Mouse (Mus musculus): ENCODE measurements around the gene Gm13199. TPM values are rescaled to one million over a fixed set of nuclear protein-coding genes. Genes with fewer than 3 reads are reported as not detected.

Gm13199 gene
- 2.2 and 2.5 TPM in 2 replicates for polyA plus RNA-seq (2016; fragmentation: Nextera tagmentation; extraction: Ambion mirVana)

DNA sequence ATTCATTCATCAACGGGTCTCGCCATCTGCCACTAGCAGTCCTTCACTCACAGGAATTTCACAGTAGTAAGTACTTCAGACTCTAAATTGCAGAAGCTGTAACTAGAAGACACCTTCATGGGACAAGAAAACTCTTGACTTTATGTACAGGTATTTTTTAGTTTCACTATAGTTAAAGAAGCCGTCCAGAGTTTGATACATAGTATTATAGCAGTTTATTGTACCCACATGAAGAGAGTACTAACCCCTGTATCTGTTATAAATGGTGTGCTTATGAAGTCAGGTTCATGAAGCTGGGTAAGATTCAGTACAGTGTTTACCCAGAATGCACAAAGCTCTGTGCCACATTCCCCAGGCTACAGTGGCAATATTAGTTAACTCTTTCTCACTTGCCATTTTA is at the start of gene Gm13199:
TSS of gene Gm13199 (minus strand) at position 101 of the 400 bp plus-strand sequence.
- Histone ChIP-seq H3K36me3 (replicated peaks) (peaks cover 97% of the 10 kb centered on the region), H3K4me1 (no peaks in the 10 kb centered on the region), H3K27me3 (replicated peaks; ENCODE audit: low read depth, poor library complexity, severe bottlenecking) (no peaks in the 10 kb centered on the region), H3K4me3 (no peak within 1 kb of the TSS), H3K9me3 (no peaks in the 10 kb centered on the region), H3K27ac (replicated peaks) (no peak within 1 kb of the TSS)
- DNase-seq (ENCODE audit: low spot score) = no peak
- whole genome bisulfite sequencing = 92% methylated on average over 3 of the region's 3 CpGs

- Histone ChIP-seq H3K27ac (replicated peaks) (no peak overlapping the region), H3K36me3 (replicated peaks) (peaks cover 37% of the 10 kb centered on the region), H3K9me3 (no peaks in the 10 kb centered on the region), H3K27me3 (replicated peaks; ENCODE audit: low read depth, poor library complexity, severe bottlenecking) (no peaks in the 10 kb centered on the region), H3K4me3 (no peak overlapping the region), H3K4me1 (no peaks in the 10 kb centered on the region)
- no peak for DNase-seq (ENCODE audit: low spot score)
- WGBS = 75% methylated on average over 16 of the region's 16 CpGs
Measured at GRCm38 (mm10) chr2:5911282-5911965, 48.7 kb upstream of the Gm13199 start.

DNA sequence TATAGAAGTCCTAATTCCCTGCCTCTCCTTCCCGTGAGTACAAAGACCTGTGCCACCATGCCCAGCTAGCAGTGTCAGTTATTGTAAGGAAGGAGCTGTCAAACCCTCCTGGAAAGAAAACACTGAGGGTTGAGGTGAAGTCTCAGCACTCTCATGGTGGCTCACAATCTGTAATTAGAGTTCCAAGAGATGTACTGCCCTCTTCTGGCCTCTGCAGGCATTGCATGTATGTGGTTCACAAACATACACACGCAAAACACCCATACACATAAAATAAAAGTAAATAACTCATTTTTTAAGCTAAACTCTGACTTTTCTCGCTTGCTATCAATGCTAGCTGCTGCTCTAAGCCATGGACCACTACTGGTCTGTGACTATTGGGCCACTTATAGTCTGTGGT is 43.9 kb upstream of the Gm13199 start:
- no peak overlapping the region for H3K27ac ChIP-seq (replicated peaks)
- peaks cover 42% of the 10 kb centered on the region for H3K36me3 ChIP-seq (replicated peaks)
- 49% methylated on average over 3 of the region's 3 CpGs for WGBS
- H3K4me1 ChIP-seq = no peaks in the 10 kb centered on the region
- no peak overlapping the region for H3K4me3 ChIP-seq
- no peaks in the 10 kb centered on the region for H3K27me3 ChIP-seq (replicated peaks; ENCODE audit: low read depth, poor library complexity, severe bottlenecking)
- no peaks in the 10 kb centered on the region for H3K9me3 ChIP-seq
- DNase-seq (ENCODE audit: low spot score) = peak; percentile 63

GRCm38 (mm10) chr2:5906092-5906491 is 43.4 kb upstream of the Gm13199 start:
- WGBS = 81% methylated on average over 5 of the region's 5 CpGs
- no peaks in the 10 kb centered on the region for H3K27me3 ChIP-seq (replicated peaks; ENCODE audit: low read depth, poor library complexity, severe bottlenecking)
- DNase-seq (ENCODE audit: low spot score) = no peak
- no peak overlapping the region for H3K27ac ChIP-seq (replicated peaks)
- no peaks in the 10 kb centered on the region for H3K4me1 ChIP-seq
- no peaks in the 10 kb centered on the region for H3K9me3 ChIP-seq
- H3K4me3 ChIP-seq = no peak overlapping the region
- peaks cover 42% of the 10 kb centered on the region for H3K36me3 ChIP-seq (replicated peaks)

DNA sequence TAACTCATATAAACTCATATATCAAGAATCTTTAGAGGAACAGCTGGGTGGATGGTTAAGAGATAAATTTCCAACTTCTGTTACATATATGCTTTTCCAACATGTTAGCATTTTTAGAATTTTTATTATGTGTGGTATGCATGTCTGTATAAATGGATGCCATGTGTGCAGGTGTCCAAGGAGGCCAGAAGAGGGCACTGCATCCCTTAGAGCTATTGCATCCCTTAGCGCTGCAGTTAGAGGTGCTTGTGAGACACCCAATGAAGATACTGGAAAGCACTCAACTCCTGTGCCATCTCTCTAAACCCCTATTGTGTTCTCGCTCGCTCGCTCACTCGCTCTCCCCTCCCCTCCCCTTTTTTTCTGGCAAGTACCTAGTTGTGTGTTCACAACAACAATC is 37.4 kb upstream of the Gm13199 start:
- Histone ChIP-seq H3K9me3 (no peaks in the 10 kb centered on the region), H3K4me1 (no peaks in the 10 kb centered on the region), H3K27me3 (replicated peaks; ENCODE audit: low read depth, poor library complexity, severe bottlenecking) (no peaks in the 10 kb centered on the region), H3K36me3 (replicated peaks) (peaks cover 39% of the 10 kb centered on the region), H3K27ac (replicated peaks) (no peak overlapping the region), H3K4me3 (no peak overlapping the region)
- WGBS = 63% methylated on average over 5 of the region's 5 CpGs
- DNase-seq (ENCODE audit: low spot score) = peak; percentile 17

DNA sequence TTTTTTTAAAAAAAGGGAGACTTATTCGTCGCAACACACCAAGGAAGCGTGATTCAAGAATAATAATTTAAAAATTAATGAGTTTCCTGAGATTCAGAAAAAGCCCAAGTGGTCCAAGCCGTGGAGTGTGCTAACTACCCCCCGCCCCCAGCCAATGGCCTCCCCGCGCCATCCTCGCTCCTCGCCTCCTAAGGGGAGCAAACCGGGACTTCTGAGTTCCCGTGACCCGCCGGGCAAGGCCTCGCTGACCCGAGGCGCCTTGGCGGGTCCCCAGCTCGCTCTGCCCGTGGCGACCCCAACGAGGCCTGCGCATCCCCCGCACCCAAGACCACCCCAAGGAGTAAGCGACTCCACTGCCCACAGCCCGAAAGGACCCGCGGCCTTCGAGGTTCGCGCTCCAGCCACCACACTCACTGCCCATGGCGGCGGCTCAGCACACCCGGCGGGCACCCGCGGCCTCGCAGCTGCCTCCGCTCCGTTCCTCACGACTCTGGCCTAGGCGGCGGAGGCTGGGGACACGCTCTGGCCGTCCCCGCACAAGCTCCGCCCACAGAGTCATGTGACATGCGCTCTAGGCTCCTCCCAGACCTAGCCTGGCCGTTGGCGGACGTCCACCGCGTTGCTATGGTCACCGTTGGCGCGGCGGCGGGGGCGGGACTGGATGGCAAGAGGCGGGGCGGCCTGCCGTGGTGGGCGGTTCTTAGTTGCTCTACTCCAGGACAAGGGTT is 32.3 kb upstream of the Gm13199 start, which contains the start of gene Sec61a2:
TSS of gene Sec61a2 (minus strand) at position 590 of the 728 bp plus-strand sequence.
- H3K4me3 ChIP-seq = peak within 1 kb of the TSS; percentile 90
- H3K36me3 ChIP-seq (replicated peaks) = peaks cover 44% of the 10 kb centered on the region
- no peaks in the 10 kb centered on the region for H3K9me3 ChIP-seq
- no peaks in the 10 kb centered on the region for H3K27me3 ChIP-seq (replicated peaks; ENCODE audit: low read depth, poor library complexity, severe bottlenecking)
- H3K4me1 ChIP-seq = peaks cover 4% of the 10 kb centered on the region
- peak within 1 kb of the TSS; percentile 95 for H3K27ac ChIP-seq (replicated peaks)
- DNase-seq (ENCODE audit: low spot score) = peak; percentile 99
- WGBS = under 1% methylated on average over 62 of the region's 62 CpGs

- Histone ChIP-seq H3K27me3 (replicated peaks; ENCODE audit: low read depth, poor library complexity, severe bottlenecking) (no peaks in the 10 kb centered on the region), H3K4me1 (peaks cover 4% of the 10 kb centered on the region), H3K27ac (replicated peaks) (peak overlapping the region; percentile 95), H3K36me3 (replicated peaks) (peaks cover 51% of the 10 kb centered on the region), H3K9me3 (no peaks in the 10 kb centered on the region), H3K4me3 (peak overlapping the region; percentile 90)
- WGBS = 54% methylated on average over 11 of the region's 11 CpGs
- DNase-seq (ENCODE audit: low spot score) = peak; percentile 18
Measured at GRCm38 (mm10) chr2:5894296-5894695, 31.6 kb upstream of the Gm13199 start.

DNA sequence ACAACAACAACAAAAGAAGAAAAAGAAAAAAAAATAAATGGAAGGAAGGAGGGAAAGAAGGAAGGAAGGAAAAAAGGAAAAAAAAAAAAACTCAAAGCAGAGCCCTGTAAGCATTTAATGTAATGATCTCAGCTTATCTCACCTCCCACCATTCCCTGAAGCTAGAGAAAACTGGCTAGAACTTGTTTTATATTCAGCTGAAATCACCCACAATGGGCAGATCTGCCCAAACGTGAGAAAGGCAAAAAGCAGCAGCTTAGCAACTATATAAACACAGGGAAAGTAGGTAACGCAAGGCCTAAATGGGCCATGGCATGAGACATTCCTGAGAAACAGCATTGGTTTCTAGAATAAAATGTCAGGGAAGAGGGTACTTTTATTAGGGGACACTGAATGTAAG is 26.7 kb upstream of the Gm13199 start:
- Histone ChIP-seq H3K36me3 (replicated peaks) (peaks cover 82% of the 10 kb centered on the region), H3K27ac (replicated peaks) (no peak overlapping the region), H3K27me3 (replicated peaks; ENCODE audit: low read depth, poor library complexity, severe bottlenecking) (no peaks in the 10 kb centered on the region), H3K4me1 (peaks cover 4% of the 10 kb centered on the region), H3K4me3 (no peak overlapping the region), H3K9me3 (no peaks in the 10 kb centered on the region)
- no peak for DNase-seq (ENCODE audit: low spot score)
- WGBS = 85% methylated on average over 2 of the region's 2 CpGs

GRCm38 (mm10) chr2:5888865-5889264 is 26.1 kb upstream of the Gm13199 start:
- no peaks in the 10 kb centered on the region for H3K27me3 ChIP-seq (replicated peaks; ENCODE audit: low read depth, poor library complexity, severe bottlenecking)
- H3K27ac ChIP-seq (replicated peaks) = no peak overlapping the region
- peaks cover 88% of the 10 kb centered on the region for H3K36me3 ChIP-seq (replicated peaks)
- no peaks in the 10 kb centered on the region for H3K9me3 ChIP-seq
- no peak for DNase-seq (ENCODE audit: low spot score)
- 88% methylated on average over 5 of the region's 5 CpGs for WGBS
- H3K4me3 ChIP-seq = no peak overlapping the region
- no peaks in the 10 kb centered on the region for H3K4me1 ChIP-seq

GRCm38 (mm10) chr2:5877446-5877845 is 14.7 kb upstream of the Gm13199 start:
- H3K27me3 ChIP-seq (replicated peaks; ENCODE audit: low read depth, poor library complexity, severe bottlenecking) = no peaks in the 10 kb centered on the region

DNA sequence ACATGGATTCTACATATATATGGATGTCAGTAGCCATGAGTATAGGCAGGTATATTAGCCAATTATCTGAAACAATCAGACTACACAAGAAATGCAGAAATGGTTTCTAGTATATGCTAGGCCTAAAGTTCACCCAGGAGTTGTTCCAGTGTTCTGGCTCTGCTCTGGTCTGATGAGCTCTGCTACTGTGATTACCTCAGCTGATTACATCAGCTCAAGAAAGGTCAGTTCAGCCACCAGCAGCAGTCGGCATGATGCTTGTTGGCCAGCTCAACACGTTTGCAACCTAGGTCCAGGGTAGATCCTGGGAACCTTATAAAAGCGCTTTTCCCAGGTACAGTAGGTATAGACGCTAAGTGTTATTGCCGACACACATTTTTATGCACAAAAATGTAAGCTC is 7.0 kb upstream of the Gm13199 start:
- no peaks in the 10 kb centered on the region for H3K9me3 ChIP-seq
- 90% methylated on average over 5 of the region's 5 CpGs for WGBS
- H3K4me3 ChIP-seq = no peak overlapping the region
- no peaks in the 10 kb centered on the region for H3K4me1 ChIP-seq
- no peaks in the 10 kb centered on the region for H3K27me3 ChIP-seq (replicated peaks; ENCODE audit: low read depth, poor library complexity, severe bottlenecking)
- peaks cover 91% of the 10 kb centered on the region for H3K36me3 ChIP-seq (replicated peaks)
- no peak overlapping the region for H3K27ac ChIP-seq (replicated peaks)
- DNase-seq (ENCODE audit: low spot score) = no peak

More at GRCm38 (mm10) chr2:5877446-5877845, 14.7 kb upstream of the Gm13199 start:
- H3K4me1 ChIP-seq = no peaks in the 10 kb centered on the region
- no peaks in the 10 kb centered on the region for H3K9me3 ChIP-seq
- no peak for DNase-seq (ENCODE audit: low spot score)
- peaks cover 95% of the 10 kb centered on the region for H3K36me3 ChIP-seq (replicated peaks)
- no peak overlapping the region for H3K4me3 ChIP-seq
- WGBS = 72% methylated on average over 3 of the region's 3 CpGs
- H3K27ac ChIP-seq (replicated peaks) = no peak overlapping the region

DNA sequence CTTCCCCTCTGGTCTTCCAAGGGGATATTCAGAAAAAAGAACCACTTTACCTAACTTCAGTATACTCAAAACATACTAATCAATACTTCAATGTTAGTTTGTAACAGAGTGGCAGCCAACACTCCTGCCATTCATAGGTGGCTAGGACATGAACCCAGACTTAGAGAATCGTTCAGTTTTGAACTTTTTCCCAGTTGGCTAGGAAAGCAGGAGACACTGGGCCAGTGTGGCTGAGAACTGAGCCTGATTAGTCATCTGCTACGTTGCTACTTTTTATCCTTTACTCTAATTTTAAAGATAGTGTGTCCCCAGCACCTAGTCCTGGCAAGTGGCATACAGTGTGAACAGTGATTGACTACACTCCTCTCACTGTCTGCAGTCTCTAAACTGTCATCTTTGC is 4.9 kb upstream of the Gm13199 start:
- 91% methylated on average over 2 of the region's 2 CpGs for WGBS
- H3K27me3 ChIP-seq (replicated peaks; ENCODE audit: low read depth, poor library complexity, severe bottlenecking) = no peaks in the 10 kb centered on the region
- no peak for DNase-seq (ENCODE audit: low spot score)
- peaks cover 91% of the 10 kb centered on the region for H3K36me3 ChIP-seq (replicated peaks)
- H3K4me3 ChIP-seq = no peak overlapping the region
- H3K4me1 ChIP-seq = no peaks in the 10 kb centered on the region
- H3K27ac ChIP-seq (replicated peaks) = no peak overlapping the region
- no peaks in the 10 kb centered on the region for H3K9me3 ChIP-seq

GRCm38 (mm10) chr2:5851866-5852265 is 10.9 kb downstream of the Gm13199 start:
- DNase-seq (ENCODE audit: low spot score) = no peak
- H3K4me1 ChIP-seq = peaks cover 1% of the 10 kb centered on the region; the same call in 1 of the 2 replicates
- no peak overlapping the region for H3K27ac ChIP-seq (replicated peaks)
- 90% methylated on average over 5 of the region's 5 CpGs for WGBS
- no peak overlapping the region for H3K4me3 ChIP-seq
- H3K9me3 ChIP-seq = no peaks in the 10 kb centered on the region
- no peaks in the 10 kb centered on the region for H3K27me3 ChIP-seq (replicated peaks; ENCODE audit: low read depth, poor library complexity, severe bottlenecking)
- H3K36me3 ChIP-seq (replicated peaks) = peaks cover 73% of the 10 kb centered on the region
